Mouse (Mus musculus): ENCODE measurements around the gene Gm10959.
A peak's percentile ranks its signal among the peaks of the same experiment; 100 is the strongest.

Gm10959 gene

GRCm38 (mm10) chr3:122888371-122888819 lies 30.8 kb downstream of the Gm10959 start:
- DNase-seq, result peak; percentile 8 to 27

DNA sequence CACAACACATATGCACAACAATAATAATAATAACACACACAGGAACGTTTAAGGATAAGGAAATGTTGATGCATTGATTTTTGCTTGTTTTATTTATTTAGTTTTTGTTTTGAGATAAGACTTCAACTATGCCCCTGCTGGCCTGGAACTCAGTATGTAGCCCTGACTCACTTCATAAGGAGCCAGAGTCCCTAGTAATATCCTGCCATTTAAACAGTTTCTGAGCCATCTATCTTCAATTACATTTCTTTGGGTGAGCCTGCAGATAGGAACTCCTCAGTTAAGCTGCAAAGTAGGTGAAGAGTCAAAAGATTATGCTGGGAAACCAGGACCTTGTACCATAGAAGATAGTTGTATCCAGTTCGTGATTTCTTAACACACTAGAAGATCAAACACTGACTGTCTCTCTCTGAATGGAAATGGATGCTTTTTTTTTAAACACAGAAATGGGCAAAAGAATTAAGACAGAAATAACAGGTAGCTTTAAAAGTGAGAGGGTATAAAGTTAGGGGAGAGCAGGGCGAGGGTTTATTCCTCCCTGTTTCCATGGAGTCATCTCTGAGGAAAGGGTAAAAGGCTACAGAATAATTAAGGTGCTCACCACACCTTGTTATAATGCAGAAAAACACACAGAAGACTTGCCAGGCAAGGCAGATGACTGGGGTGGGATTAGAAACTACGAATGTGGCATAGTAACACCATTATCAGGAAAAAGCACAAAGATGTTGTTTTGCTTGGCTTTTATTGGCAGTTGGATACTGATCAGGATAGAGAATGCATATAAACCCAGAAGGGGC lies 31.5 kb downstream of the Gm10959 start:
- no peak for DNase-seq

- no peak for DNase-seq
Observed at GRCm38 (mm10) chr3:122878705-122879315, 40.4 kb downstream of the Gm10959 start.

DNA sequence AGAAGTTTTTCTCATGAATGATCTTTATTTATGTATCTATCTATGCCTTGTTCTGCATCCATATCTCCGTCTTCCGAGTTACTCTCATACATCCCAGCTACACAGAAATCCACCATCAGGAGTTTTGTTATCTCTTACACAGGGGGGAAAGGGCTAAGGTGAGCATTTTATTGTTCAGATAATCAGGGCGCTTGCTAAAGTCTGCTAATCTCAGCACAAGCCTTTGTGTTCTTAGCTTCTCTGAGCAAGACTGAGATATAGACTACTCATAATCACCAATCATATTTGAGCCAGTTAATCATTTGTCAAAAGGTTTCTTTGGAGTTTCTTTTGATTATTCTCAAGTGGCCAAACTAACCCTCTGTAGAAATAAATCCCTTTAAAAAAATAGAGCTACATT lies 41.6 kb downstream of the Gm10959 start:
- no peak for DNase-seq

DNA sequence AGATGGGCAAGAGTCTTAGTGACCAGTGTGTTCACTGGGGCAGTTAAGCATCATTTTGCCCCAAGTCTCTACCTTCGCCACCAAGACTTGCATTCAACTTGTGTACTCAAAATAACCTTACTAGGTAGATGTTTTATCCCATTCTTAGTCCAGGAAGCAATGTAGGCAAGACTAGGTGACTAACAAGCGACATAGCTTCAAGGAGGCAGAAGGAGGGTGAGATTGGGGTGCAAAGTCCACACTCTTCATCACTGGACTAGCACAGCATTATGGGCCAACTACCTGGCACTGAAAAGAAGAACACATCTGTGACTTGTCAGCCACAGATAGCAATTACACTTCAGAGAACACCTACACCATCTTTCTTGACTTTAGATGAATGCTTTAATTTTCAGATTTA lies 42.3 kb downstream of the Gm10959 start:
- no peak for DNase-seq

DNA sequence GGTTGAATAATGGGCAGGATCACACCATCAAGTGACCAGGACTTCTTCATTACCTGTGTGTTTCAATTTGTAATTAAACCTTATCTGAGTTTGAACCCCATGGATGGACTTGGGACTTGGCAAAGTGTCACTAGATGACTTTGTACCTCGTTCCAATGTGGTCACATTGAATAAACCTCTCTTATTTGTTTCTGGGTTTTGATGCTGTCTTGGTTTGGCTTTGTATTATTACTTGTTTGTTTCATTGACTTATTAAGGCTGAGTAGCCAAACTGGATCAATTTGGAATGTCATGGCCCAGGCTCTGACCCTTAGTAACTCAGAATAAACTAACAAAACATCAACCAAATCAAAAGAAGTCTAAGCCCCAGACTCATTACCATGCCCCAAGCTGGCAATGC lies 47.6 kb downstream of the Gm10959 start:
- DNase-seq, result no peak

GRCm38 (mm10) chr3:122868270-122868669 lies 50.9 kb downstream of the Gm10959 start:
- DNase-seq, result no peak

DNA sequence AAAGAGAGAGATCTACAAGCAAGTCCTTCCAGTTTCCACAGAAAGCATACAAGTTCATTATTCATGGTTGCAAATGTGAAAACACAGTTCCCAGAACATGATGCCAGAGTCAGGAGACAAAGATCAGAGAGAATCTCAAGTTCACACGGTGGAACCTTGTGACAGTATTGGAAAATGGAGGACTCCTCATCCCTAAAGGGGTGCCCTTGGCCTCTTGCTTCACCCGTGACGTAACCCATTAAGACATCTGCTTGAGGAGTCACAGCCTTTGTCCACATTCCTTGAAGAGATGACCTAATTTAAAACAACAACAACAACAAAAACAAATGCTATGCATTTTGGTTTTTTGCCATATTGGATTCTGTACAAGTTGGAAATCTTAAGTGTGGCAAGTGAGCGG lies 54.1 kb downstream of the Gm10959 start:
- no peak for DNase-seq
